Mouse (Mus musculus): Measurements from ENCODE around the gene Caskin2. TPM values are rescaled to one million over a fixed set of nuclear protein-coding genes. Genes with fewer than 3 reads are reported as not detected.

The Caskin2 gene
- polyA plus RNA-seq, 1 experiment from 2014 or later = 11.2 TPM

DNA sequence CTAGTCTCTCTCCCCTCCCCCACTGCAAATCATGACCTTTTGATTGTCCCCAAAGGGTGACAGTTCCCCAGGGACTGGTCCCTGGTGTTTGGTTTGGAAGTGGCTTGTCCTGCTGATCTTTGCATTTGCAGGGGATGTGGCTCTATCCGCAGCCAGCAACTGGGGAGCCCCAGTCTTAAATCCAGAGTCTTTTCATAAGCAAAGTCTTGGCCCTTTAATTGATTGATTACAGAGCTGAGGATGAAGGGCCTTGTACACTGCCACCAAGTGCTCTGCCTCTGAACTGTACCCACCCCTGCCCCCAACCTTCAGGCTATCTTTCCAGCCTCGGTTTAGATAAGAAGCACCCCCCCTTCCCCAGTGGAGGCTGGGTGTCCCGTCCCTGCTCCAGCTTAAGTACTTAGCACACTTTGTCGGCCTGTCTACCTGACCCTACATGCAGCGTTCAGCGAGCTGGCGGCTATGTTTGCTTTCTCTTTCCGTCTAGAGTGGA, 19.6 kb upstream of the Caskin2 start:
- H3K36me3 ChIP-seq (ENCODE audit: control insufficient read depth, insufficient read depth, low read length) = no peaks in the 10 kb centered on the region
- no peak overlapping the region for H3K4me3 ChIP-seq (ENCODE audit: low read length)
- peaks cover 91% of the 10 kb centered on the region for H3K4me1 ChIP-seq (ENCODE audit: control insufficient read depth, insufficient read depth, low read length)
- peak overlapping the region; percentile 30 for H3K4me2 ChIP-seq (ENCODE audit: low read depth, low read length)
- H3K9ac ChIP-seq (ENCODE audit: low read depth, low read length) = peak overlapping the region; percentile 38
- H3K27ac ChIP-seq (ENCODE audit: low read length) = peak overlapping the region; percentile 47
- WGBS = 18% methylated on average over 8 of the region's 8 CpGs
- no peaks in the 10 kb centered on the region for H3K9me3 ChIP-seq (ENCODE audit: control insufficient read depth, low read length)
- peak; percentile 30; the same call in 1 of the 2 replicates for ATAC-seq
- no peaks in the 10 kb centered on the region for H3K27me3 ChIP-seq (replicated peaks; ENCODE audit: control insufficient read depth, insufficient read depth, low read length)

DNA sequence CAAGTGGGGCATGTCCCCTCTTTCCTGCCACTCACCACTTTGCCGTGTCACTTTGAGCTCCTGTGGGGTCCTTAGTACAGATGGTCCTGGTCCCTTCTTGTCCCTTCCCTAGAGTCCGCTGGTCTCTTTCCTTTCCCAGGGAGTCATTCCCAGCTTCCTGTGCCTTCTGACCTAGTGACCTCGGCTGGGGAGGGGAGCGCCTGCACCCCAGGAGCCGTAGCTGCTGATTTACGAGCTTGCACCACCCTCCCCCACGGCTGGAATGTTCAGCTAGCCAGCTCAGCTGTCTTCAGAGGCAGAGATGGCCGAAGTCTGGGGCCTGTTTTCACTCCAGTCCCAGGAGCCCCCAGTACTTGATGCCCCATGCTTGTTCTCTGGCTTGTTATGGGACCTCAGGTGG, 19.1 kb upstream of the Caskin2 start:
- peak overlapping the region; percentile 38 for H3K9ac ChIP-seq (ENCODE audit: low read depth, low read length)
- H3K4me3 ChIP-seq (ENCODE audit: low read length) = no peak overlapping the region
- 13% methylated on average over 8 of the region's 8 CpGs for WGBS
- H3K36me3 ChIP-seq (ENCODE audit: control insufficient read depth, insufficient read depth, low read length) = no peaks in the 10 kb centered on the region
- H3K4me2 ChIP-seq (ENCODE audit: low read depth, low read length) = peak overlapping the region; percentile 30
- ATAC-seq = peak; percentile 43
- H3K27ac ChIP-seq (ENCODE audit: low read length) = peak overlapping the region; percentile 47
- no peaks in the 10 kb centered on the region for H3K9me3 ChIP-seq (ENCODE audit: control insufficient read depth, low read length)
- H3K27me3 ChIP-seq (replicated peaks; ENCODE audit: control insufficient read depth, insufficient read depth, low read length) = no peaks in the 10 kb centered on the region
- H3K4me1 ChIP-seq (ENCODE audit: control insufficient read depth, insufficient read depth, low read length) = peaks cover 89% of the 10 kb centered on the region

DNA sequence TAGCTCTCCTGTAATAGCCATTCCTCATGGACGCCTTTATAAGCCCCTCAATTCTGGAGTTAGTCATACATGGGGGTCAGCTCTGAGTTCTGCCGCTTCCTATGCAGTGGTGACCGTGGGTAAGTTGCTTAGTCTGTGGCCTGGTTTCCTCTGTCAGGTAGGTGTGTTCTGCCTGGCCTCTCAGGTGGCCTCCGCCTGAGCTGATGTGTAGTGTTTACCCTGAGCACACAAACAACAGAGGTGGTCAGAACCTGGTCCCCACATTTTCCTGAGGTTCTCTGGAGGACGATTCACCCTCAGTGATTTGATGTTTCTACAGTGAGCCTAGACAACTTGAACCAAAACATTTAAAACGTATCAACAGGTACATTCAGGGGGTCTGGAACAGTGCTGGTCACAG, 18.6 kb upstream of the Caskin2 start:
- H3K4me2 ChIP-seq (ENCODE audit: low read depth, low read length) = peak overlapping the region; percentile 30; the same call in 1 of the 2 replicates
- peak overlapping the region; percentile 47 for H3K27ac ChIP-seq (ENCODE audit: low read length)
- H3K9ac ChIP-seq (ENCODE audit: low read depth, low read length) = peak overlapping the region; percentile 38; the same call in 1 of the 2 replicates
- no peaks in the 10 kb centered on the region for H3K36me3 ChIP-seq (ENCODE audit: control insufficient read depth, insufficient read depth, low read length)
- WGBS = 48% methylated on average over 6 of the region's 6 CpGs
- H3K27me3 ChIP-seq (replicated peaks; ENCODE audit: control insufficient read depth, insufficient read depth, low read length) = no peaks in the 10 kb centered on the region
- peaks cover 89% of the 10 kb centered on the region for H3K4me1 ChIP-seq (ENCODE audit: control insufficient read depth, insufficient read depth, low read length)
- no peak overlapping the region for H3K4me3 ChIP-seq (ENCODE audit: low read length)
- H3K9me3 ChIP-seq (ENCODE audit: control insufficient read depth, low read length) = no peaks in the 10 kb centered on the region
- no peak for ATAC-seq

DNA sequence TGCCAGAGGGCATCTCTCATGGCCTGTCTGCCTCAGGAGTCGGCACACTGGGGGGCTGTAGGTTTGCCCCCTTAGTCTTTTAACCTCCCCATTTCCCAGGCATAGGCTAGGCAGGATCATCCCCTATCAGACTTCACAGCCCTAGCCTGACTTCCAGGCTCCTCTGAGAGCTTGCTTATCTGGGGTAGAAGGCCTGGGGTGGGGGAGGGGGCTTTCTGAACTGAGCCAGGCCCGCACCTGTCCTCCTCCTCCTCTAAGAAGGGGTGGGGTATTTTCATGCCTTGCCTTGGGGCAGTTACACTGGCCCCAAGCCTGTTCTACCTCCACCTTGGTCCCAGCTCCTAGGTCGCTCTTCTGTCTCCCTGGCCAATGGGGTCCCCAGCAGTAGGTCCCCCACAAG, 18.1 kb upstream of the Caskin2 start:
- Histone ChIP-seq H3K4me1 (ENCODE audit: control insufficient read depth, insufficient read depth, low read length) (peaks cover 86% of the 10 kb centered on the region), H3K36me3 (ENCODE audit: control insufficient read depth, insufficient read depth, low read length) (no peaks in the 10 kb centered on the region), H3K9ac (ENCODE audit: low read depth, low read length) (0 out of 2 replicates have a peak overlapping the region, but pooled peaks have one; percentile 18), H3K9me3 (ENCODE audit: control insufficient read depth, low read length) (no peaks in the 10 kb centered on the region), H3K4me3 (ENCODE audit: low read length) (no peak overlapping the region), H3K4me2 (ENCODE audit: low read depth, low read length) (peak overlapping the region; percentile 10; the same call in 1 of the 2 replicates), H3K27ac (ENCODE audit: low read length) (peak overlapping the region; percentile 43), H3K27me3 (replicated peaks; ENCODE audit: control insufficient read depth, insufficient read depth, low read length) (no peaks in the 10 kb centered on the region)
- no peak for ATAC-seq
- 42% methylated on average over 3 of the region's 3 CpGs for WGBS

DNA sequence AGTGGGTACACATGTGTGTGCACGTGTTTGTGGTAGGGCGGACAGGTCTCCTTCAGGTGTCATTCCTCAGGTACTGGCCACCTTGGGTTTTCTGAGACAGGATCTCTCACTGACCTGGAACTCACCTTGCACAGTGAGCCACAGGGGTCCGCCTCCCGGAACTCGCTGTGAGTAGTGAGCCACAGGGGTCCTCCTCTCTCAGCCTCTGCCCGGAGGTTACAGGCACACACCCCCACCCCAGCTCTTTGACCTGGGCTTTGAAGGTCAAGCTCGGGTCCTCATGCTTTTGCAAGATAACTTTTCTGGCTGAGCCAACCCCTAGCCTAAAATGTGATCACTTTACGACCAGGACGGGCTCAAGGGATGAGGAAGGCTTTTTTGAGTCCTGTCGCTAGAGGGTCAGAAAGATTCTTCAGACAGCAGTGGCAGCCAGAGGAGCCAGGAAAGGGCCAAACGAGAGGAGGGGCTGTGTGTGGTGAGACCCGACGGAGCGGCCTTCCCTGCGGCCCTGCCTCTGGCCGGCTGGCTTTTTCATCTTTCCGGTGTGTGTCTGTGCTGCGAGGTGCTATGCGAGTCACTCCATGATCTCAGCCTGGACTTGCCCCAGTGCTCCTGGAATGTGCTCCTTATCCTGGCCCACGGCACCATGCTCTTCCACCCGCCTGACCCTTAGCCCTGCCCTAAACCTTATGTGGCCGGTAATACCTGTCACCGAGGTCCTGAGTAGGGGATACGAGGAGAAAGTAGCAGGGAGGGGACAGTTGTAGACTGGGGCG, 17.3 kb upstream of the Caskin2 start:
- ATAC-seq = no peak
- WGBS = 31% methylated on average over 25 of the region's 25 CpGs
- H3K4me2 ChIP-seq (ENCODE audit: low read depth, low read length) = peak overlapping the region; percentile 32
- H3K4me1 ChIP-seq (ENCODE audit: control insufficient read depth, insufficient read depth, low read length) = peaks cover 79% of the 10 kb centered on the region
- peak overlapping the region; percentile 13 for H3K4me3 ChIP-seq (ENCODE audit: low read length)
- H3K9ac ChIP-seq (ENCODE audit: low read depth, low read length) = peak overlapping the region; percentile 35
- H3K27ac ChIP-seq (ENCODE audit: low read length) = 0 out of 2 replicates have a peak overlapping the region, but pooled peaks have one; percentile 27
- H3K36me3 ChIP-seq (ENCODE audit: control insufficient read depth, insufficient read depth, low read length) = no peaks in the 10 kb centered on the region
- H3K27me3 ChIP-seq (replicated peaks; ENCODE audit: control insufficient read depth, insufficient read depth, low read length) = no peaks in the 10 kb centered on the region
- no peaks in the 10 kb centered on the region for H3K9me3 ChIP-seq (ENCODE audit: control insufficient read depth, low read length)

DNA sequence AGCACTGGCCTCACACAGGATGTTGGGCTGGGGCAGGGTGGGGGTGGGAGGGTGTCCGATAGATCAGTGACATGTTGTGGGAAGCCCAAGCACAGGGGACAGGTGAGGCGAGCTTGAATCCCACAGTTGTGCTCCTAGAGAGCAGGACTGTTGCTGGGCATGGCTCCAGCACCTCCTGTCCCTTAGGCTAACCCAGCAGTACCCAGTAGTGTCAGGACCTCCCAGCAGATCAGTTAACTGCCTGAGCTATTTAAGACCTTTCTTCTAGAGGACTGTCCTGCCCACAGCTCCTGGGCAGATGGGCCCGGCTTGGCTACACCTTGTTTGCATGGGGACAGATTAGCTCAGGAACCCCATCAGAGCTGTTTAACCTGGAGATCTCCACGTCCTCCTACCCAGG, 15.6 kb upstream of the Caskin2 start:
- no peak for ATAC-seq
- H3K4me1 ChIP-seq (ENCODE audit: control insufficient read depth, insufficient read depth, low read length) = peaks cover 62% of the 10 kb centered on the region
- H3K9me3 ChIP-seq (ENCODE audit: control insufficient read depth, low read length) = no peaks in the 10 kb centered on the region
- no peak overlapping the region for H3K4me2 ChIP-seq (ENCODE audit: low read depth, low read length)
- H3K36me3 ChIP-seq (ENCODE audit: control insufficient read depth, insufficient read depth, low read length) = no peaks in the 10 kb centered on the region
- H3K9ac ChIP-seq (ENCODE audit: low read depth, low read length) = peak overlapping the region; percentile 10; the same call in 1 of the 2 replicates
- 45% methylated on average over 4 of the region's 4 CpGs for WGBS
- H3K4me3 ChIP-seq (ENCODE audit: low read length) = no peak overlapping the region
- H3K27me3 ChIP-seq (replicated peaks; ENCODE audit: control insufficient read depth, insufficient read depth, low read length) = no peaks in the 10 kb centered on the region
- no peak overlapping the region for H3K27ac ChIP-seq (ENCODE audit: low read length)

DNA sequence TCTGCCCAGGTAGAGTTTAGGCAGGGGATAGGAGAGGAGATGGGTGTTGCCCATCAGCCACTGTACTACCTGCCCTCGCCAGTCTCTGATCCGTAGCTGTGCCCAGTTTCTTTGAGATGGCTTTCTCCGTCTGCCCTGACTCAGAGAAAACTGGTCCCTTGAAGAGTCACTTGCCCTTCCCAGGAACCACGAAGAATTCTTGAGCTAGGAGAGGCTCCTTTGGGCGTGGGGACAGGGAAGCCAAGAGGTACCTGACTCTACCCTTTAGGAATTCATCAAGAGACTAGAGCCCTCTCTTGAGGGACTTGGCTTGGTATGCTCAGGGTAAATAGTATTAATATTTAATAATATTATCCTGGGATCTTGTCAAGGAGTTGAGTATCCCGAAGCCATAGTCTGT, 14.2 kb upstream of the Caskin2 start:
- no peaks in the 10 kb centered on the region for H3K27me3 ChIP-seq (replicated peaks; ENCODE audit: control insufficient read depth, insufficient read depth, low read length)
- peaks cover 53% of the 10 kb centered on the region for H3K4me1 ChIP-seq (ENCODE audit: control insufficient read depth, insufficient read depth, low read length)
- H3K9me3 ChIP-seq (ENCODE audit: control insufficient read depth, low read length) = no peaks in the 10 kb centered on the region
- no peak for ATAC-seq
- H3K4me2 ChIP-seq (ENCODE audit: low read depth, low read length) = no peak overlapping the region; the same call in 1 of the 2 replicates
- no peak overlapping the region for H3K9ac ChIP-seq (ENCODE audit: low read depth, low read length)
- H3K36me3 ChIP-seq (ENCODE audit: control insufficient read depth, insufficient read depth, low read length) = 0 out of 2 replicates have a peak, but pooled peaks cover 2% of the 10 kb centered on the region
- 73% methylated on average over 6 of the region's 6 CpGs for WGBS
- H3K27ac ChIP-seq (ENCODE audit: low read length) = no peak overlapping the region
- no peak overlapping the region for H3K4me3 ChIP-seq (ENCODE audit: low read length)

DNA sequence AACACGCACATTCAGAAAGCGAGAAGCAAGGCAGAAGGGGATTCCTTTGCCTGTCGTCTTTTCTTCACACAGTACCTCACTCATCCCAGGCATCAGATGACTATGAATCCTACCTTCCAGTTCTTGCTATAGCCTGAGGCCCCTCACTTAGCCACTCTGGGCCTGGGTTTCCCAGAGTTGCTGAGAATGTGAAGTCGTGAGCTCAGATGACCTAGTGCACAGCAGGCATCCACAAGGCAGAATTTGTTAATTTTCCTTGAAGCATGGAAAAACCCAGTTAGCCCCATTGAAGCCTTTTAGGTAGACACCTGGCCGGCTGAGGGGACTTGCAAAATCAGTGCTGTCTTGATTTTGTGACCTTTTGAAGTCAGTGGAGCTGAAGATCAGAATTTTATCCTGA, 13.0 kb upstream of the Caskin2 start:
- Histone ChIP-seq H3K4me3 (ENCODE audit: low read length) (peak overlapping the region; percentile 81; the same call in 1 of the 2 replicates), H3K4me2 (ENCODE audit: low read depth, low read length) (peak overlapping the region; percentile 88)

DNA sequence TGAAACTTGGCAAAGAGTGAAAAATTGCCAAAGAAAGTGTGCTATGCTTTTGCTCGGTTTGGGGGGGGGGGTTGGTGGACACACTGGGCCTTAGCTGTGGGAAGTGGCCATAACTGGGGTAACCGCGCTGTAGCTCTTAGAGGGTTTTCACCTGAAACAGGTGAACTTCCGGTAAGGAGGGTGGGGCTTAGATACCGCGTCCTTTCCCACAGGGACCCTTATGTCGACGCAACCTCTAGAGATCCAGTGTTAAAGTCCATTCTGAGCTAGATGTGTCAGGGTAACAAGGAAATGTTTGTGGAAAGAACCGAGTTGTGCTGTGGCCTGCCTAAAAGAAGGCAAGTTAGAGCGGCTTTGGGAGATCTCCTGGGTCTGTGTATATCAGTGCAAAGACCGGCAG, 11.4 kb upstream of the Caskin2 start:
- peak overlapping the region; percentile 81 for H3K4me3 ChIP-seq (ENCODE audit: low read length)
- H3K27ac ChIP-seq (ENCODE audit: low read length) = peak overlapping the region; percentile 92
- H3K9me3 ChIP-seq (ENCODE audit: control insufficient read depth, low read length) = no peaks in the 10 kb centered on the region
- H3K27me3 ChIP-seq (replicated peaks; ENCODE audit: control insufficient read depth, insufficient read depth, low read length) = no peaks in the 10 kb centered on the region
- peak overlapping the region; percentile 88 for H3K9ac ChIP-seq (ENCODE audit: low read depth, low read length)
- H3K4me2 ChIP-seq (ENCODE audit: low read depth, low read length) = peak overlapping the region; percentile 88
- ATAC-seq = peak; percentile 26
- peaks cover 25% of the 10 kb centered on the region for H3K4me1 ChIP-seq (ENCODE audit: control insufficient read depth, insufficient read depth, low read length)
- peaks cover 10% of the 10 kb centered on the region for H3K36me3 ChIP-seq (ENCODE audit: control insufficient read depth, insufficient read depth, low read length)
- 10% methylated on average over 11 of the region's 11 CpGs for WGBS

More for the DNA sequence above, 13.0 kb upstream of the Caskin2 start:
- Histone ChIP-seq H3K4me1 (ENCODE audit: control insufficient read depth, insufficient read depth, low read length) (peaks cover 42% of the 10 kb centered on the region), H3K9ac (ENCODE audit: low read depth, low read length) (no peak overlapping the region; the same call in 1 of the 2 replicates), H3K27me3 (replicated peaks; ENCODE audit: control insufficient read depth, insufficient read depth, low read length) (no peaks in the 10 kb centered on the region), H3K27ac (ENCODE audit: low read length) (no peak overlapping the region), H3K36me3 (ENCODE audit: control insufficient read depth, insufficient read depth, low read length) (peaks cover 10% of the 10 kb centered on the region; the same call in 1 of the 2 replicates), H3K9me3 (ENCODE audit: control insufficient read depth, low read length) (no peaks in the 10 kb centered on the region)
- ATAC-seq = no peak
- WGBS = 58% methylated on average over 5 of the region's 5 CpGs

Data from intestine, embryonic 16.5 days (tissue).